Mouse (Mus musculus): ENCODE measurements around the gene Brsk2.

DNA sequence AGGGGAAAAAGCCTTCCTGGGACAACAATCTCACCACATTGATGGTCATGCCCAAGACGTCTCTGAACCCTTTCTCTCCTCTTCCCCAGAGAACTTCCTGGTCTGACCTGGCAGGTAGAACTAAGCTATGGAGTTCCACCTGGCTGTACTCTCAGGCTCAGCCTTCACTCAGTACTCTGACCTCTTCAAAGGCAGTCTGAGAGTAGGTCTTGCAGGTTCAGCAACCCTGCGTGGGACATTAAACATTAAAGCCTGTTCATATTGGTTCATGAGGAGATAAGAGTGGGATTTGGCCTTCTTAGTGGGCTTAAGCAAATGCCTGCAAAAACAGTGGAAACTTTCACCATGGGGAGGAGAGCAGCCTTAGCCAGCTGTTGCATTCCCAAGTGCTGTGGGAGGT is 16.7 kb downstream of the Brsk2 start:
- TF ChIP-seq CTCF (IDR thresholded peaks at IDR 0.05; ENCODE audit: low read depth) (no peak), EP300 (IDR thresholded peaks at IDR 0.05; ENCODE audit: low read depth) (no peak)
